Mouse (Mus musculus): ENCODE measurements around the gene Lrmda. TPM values are rescaled to one million over a fixed set of nuclear protein-coding genes. Genes with fewer than 3 reads are reported as not detected.

The Lrmda gene
- polyA plus RNA-seq, 1 experiment from 2014 or later, result 1.2 TPM

GRCm38 (mm10) chr14:22668302-22668701, 648.8 kb downstream of the Lrmda start:
- H3K4me2 ChIP-seq, result no peak overlapping the region
- no peaks in the 10 kb centered on the region for H3K27me3 ChIP-seq
- H3K4me3 ChIP-seq, result no peak overlapping the region
- no peaks in the 10 kb centered on the region for H3K9me3 ChIP-seq
- 0 out of 2 replicates have a peak, but pooled peaks cover 8% of the 10 kb centered on the region for H3K4me1 ChIP-seq
- no peak for ATAC-seq (ENCODE audit: insufficient number of reproducible peaks, insufficient read depth, low FRiP score, low TSS enrichment, low read depth)
- H3K36me3 ChIP-seq, result no peaks in the 10 kb centered on the region
- 54% methylated on average over 8 of the region's 8 CpGs for WGBS
- H3K27ac ChIP-seq, result no peak overlapping the region
- H3K9ac ChIP-seq, result no peak overlapping the region

- H3K9ac ChIP-seq, result no peak overlapping the region
- no peak overlapping the region for H3K4me3 ChIP-seq
- H3K27ac ChIP-seq, result 0 out of 2 replicates have a peak overlapping the region, but pooled peaks have one; percentile 1
- H3K4me2 ChIP-seq, result no peak overlapping the region
- 77% methylated on average over 6 of the region's 6 CpGs for WGBS
- H3K4me1 ChIP-seq, result 0 out of 2 replicates have a peak, but pooled peaks cover 7% of the 10 kb centered on the region
- H3K9me3 ChIP-seq, result no peaks in the 10 kb centered on the region
- ATAC-seq (ENCODE audit: insufficient number of reproducible peaks, insufficient read depth, low FRiP score, low TSS enrichment, low read depth), result no peak
- no peaks in the 10 kb centered on the region for H3K36me3 ChIP-seq
- H3K27me3 ChIP-seq, result no peaks in the 10 kb centered on the region
These were observed 649.2 kb downstream of the Lrmda start for GRCm38 (mm10) chr14:22668711-22669110.

GRCm38 (mm10) chr14:22673581-22673980, 654.1 kb downstream of the Lrmda start:
- Histone ChIP-seq H3K36me3 (no peaks in the 10 kb centered on the region), H3K4me1 (0 out of 2 replicates have a peak, but pooled peaks cover 2% of the 10 kb centered on the region), H3K9me3 (no peaks in the 10 kb centered on the region), H3K4me2 (no peak overlapping the region), H3K9ac (no peak overlapping the region), H3K4me3 (no peak overlapping the region), H3K27me3 (no peaks in the 10 kb centered on the region), H3K27ac (no peak overlapping the region)
- ATAC-seq (ENCODE audit: insufficient number of reproducible peaks, insufficient read depth, low FRiP score, low TSS enrichment, low read depth), result no peak
- WGBS, result 36% methylated on average over 5 of the region's 5 CpGs

- Histone ChIP-seq H3K9me3 (no peaks in the 10 kb centered on the region), H3K4me2 (no peak overlapping the region), H3K9ac (no peak overlapping the region), H3K27ac (no peak overlapping the region), H3K4me1 (no peaks in the 10 kb centered on the region), H3K36me3 (no peaks in the 10 kb centered on the region), H3K4me3 (no peak overlapping the region), H3K27me3 (no peaks in the 10 kb centered on the region)
- ATAC-seq (ENCODE audit: insufficient number of reproducible peaks, insufficient read depth, low FRiP score, low TSS enrichment, low read depth), result no peak
- 68% methylated on average over 5 of the region's 5 CpGs for WGBS
These were observed 659.6 kb downstream of the Lrmda start for GRCm38 (mm10) chr14:22679008-22679704.

GRCm38 (mm10) chr14:22679705-22680643, 660.5 kb downstream of the Lrmda start:
- H3K27me3 ChIP-seq, result no peaks in the 10 kb centered on the region
- no peak overlapping the region for H3K4me2 ChIP-seq
- H3K36me3 ChIP-seq, result no peaks in the 10 kb centered on the region
- WGBS, result 78% methylated on average over 9 of the region's 9 CpGs
- no peaks in the 10 kb centered on the region for H3K9me3 ChIP-seq
- H3K4me3 ChIP-seq, result no peak overlapping the region
- H3K27ac ChIP-seq, result no peak overlapping the region; the same call in 1 of the 2 replicates
- H3K4me1 ChIP-seq, result no peaks in the 10 kb centered on the region
- no peak for ATAC-seq (ENCODE audit: insufficient number of reproducible peaks, insufficient read depth, low FRiP score, low TSS enrichment, low read depth)
- no peak overlapping the region for H3K9ac ChIP-seq

GRCm38 (mm10) chr14:22686886-22687285, 667.4 kb downstream of the Lrmda start:
- H3K27ac ChIP-seq, result no peak overlapping the region
- no peak overlapping the region for H3K9ac ChIP-seq
- WGBS, result 70% methylated on average over 4 of the region's 4 CpGs
- H3K36me3 ChIP-seq, result no peaks in the 10 kb centered on the region
- H3K4me3 ChIP-seq, result no peak overlapping the region
- peaks cover 6% of the 10 kb centered on the region; the same call in 1 of the 2 replicates for H3K4me1 ChIP-seq
- no peak for ATAC-seq (ENCODE audit: insufficient number of reproducible peaks, insufficient read depth, low FRiP score, low TSS enrichment, low read depth)
- H3K4me2 ChIP-seq, result no peak overlapping the region
- H3K9me3 ChIP-seq, result no peaks in the 10 kb centered on the region
- no peaks in the 10 kb centered on the region for H3K27me3 ChIP-seq

GRCm38 (mm10) chr14:22688399-22688798, 668.9 kb downstream of the Lrmda start:
- Histone ChIP-seq H3K9ac (no peak overlapping the region), H3K4me3 (no peak overlapping the region), H3K27ac (no peak overlapping the region), H3K9me3 (no peaks in the 10 kb centered on the region), H3K36me3 (no peaks in the 10 kb centered on the region), H3K4me2 (no peak overlapping the region), H3K4me1 (peaks cover 6% of the 10 kb centered on the region; the same call in 1 of the 2 replicates), H3K27me3 (no peaks in the 10 kb centered on the region)
- ATAC-seq (ENCODE audit: insufficient number of reproducible peaks, insufficient read depth, low FRiP score, low TSS enrichment, low read depth), result no peak
- 72% methylated on average over 2 of the region's 2 CpGs for WGBS

- peak; percentile 52; the same call in 1 of the 2 replicates for ATAC-seq (ENCODE audit: insufficient number of reproducible peaks, insufficient read depth, low FRiP score, low TSS enrichment, low read depth)
- no peaks in the 10 kb centered on the region for H3K9me3 ChIP-seq
- H3K4me1 ChIP-seq, result peaks cover 6% of the 10 kb centered on the region; the same call in 1 of the 2 replicates
- no peaks in the 10 kb centered on the region for H3K36me3 ChIP-seq
- H3K27ac ChIP-seq, result peak overlapping the region; percentile 28; the same call in 1 of the 2 replicates
- H3K4me2 ChIP-seq, result no peak overlapping the region
- no peak overlapping the region for H3K9ac ChIP-seq
- H3K27me3 ChIP-seq, result no peaks in the 10 kb centered on the region
- WGBS, result 42% methylated on average over 6 of the region's 6 CpGs
- no peak overlapping the region for H3K4me3 ChIP-seq
These were observed 675.9 kb downstream of the Lrmda start for GRCm38 (mm10) chr14:22695448-22695847.

GRCm38 (mm10) chr14:22695931-22696365, 676.4 kb downstream of the Lrmda start:
- H3K27ac ChIP-seq, result peak overlapping the region; percentile 28; the same call in 1 of the 2 replicates
- H3K27me3 ChIP-seq, result no peaks in the 10 kb centered on the region
- 59% methylated on average over 4 of the region's 4 CpGs for WGBS
- ATAC-seq (ENCODE audit: insufficient number of reproducible peaks, insufficient read depth, low FRiP score, low TSS enrichment, low read depth), result peak; percentile 72
- H3K4me3 ChIP-seq, result no peak overlapping the region
- H3K36me3 ChIP-seq, result no peaks in the 10 kb centered on the region
- no peaks in the 10 kb centered on the region for H3K9me3 ChIP-seq
- H3K9ac ChIP-seq, result no peak overlapping the region
- no peak overlapping the region for H3K4me2 ChIP-seq
- H3K4me1 ChIP-seq, result peaks cover 6% of the 10 kb centered on the region; the same call in 1 of the 2 replicates

GRCm38 (mm10) chr14:22700236-22700635, 680.7 kb downstream of the Lrmda start:
- H3K4me1 ChIP-seq, result peaks cover 6% of the 10 kb centered on the region; the same call in 1 of the 2 replicates
- H3K27ac ChIP-seq, result no peak overlapping the region
- no peaks in the 10 kb centered on the region for H3K9me3 ChIP-seq
- H3K36me3 ChIP-seq, result no peaks in the 10 kb centered on the region
- no peak overlapping the region for H3K9ac ChIP-seq
- no peak overlapping the region for H3K4me2 ChIP-seq
- H3K4me3 ChIP-seq, result no peak overlapping the region
- no peaks in the 10 kb centered on the region for H3K27me3 ChIP-seq
- ATAC-seq (ENCODE audit: insufficient number of reproducible peaks, insufficient read depth, low FRiP score, low TSS enrichment, low read depth), result no peak
- 93% methylated on average over 1 of the region's 1 CpGs for WGBS

GRCm38 (mm10) chr14:22700690-22701089, 681.2 kb downstream of the Lrmda start:
- 93% methylated on average over 2 of the region's 2 CpGs for WGBS
- Histone ChIP-seq H3K4me3 (no peak overlapping the region), H3K4me1 (peaks cover 5% of the 10 kb centered on the region; the same call in 1 of the 2 replicates), H3K9ac (no peak overlapping the region), H3K36me3 (no peaks in the 10 kb centered on the region), H3K4me2 (no peak overlapping the region), H3K27ac (no peak overlapping the region), H3K27me3 (no peaks in the 10 kb centered on the region), H3K9me3 (no peaks in the 10 kb centered on the region)
- ATAC-seq (ENCODE audit: insufficient number of reproducible peaks, insufficient read depth, low FRiP score, low TSS enrichment, low read depth), result no peak

All from embryonic facial prominence, embryonic 13.5 days (tissue).